Mouse (Mus musculus) stomach, embryonic 15.5 days (tissue): ENCODE measurements around the gene Rfng. TPM values are rescaled to one million over a fixed set of nuclear protein-coding genes. Genes with fewer than 3 reads are reported as not detected.

Experiments
- ATAC-seq: fragments of 200-750 bp; cut with Nextera tagmentation; 2 replicates; pipeline ENCODE4 v1.8.0; 2017; ENCODE audit warnings: low read depth, moderate number of reproducible peaks, moderate TSS enrichment; ENCODE audit not compliant: insufficient read depth, low FRiP score
- H3K27ac ChIP-seq: fragments of 300-500 bp; sonication (generic); 2 replicates; pipeline ENCODE4 v1.5.1; 2015; ENCODE audit warnings: mild to moderate bottlenecking, inconsistent platforms
- H3K27me3 ChIP-seq: fragments of 300-500 bp; sonication (generic); replicated peaks from 2 replicates; pipeline ENCODE4 v1.6.1; 2015; ENCODE audit warnings: inconsistent platforms
- H3K36me3 ChIP-seq: fragments of 300-500 bp; sonication (generic); 2 replicates; pipeline ENCODE4 v1.6.1; 2015; ENCODE audit warnings: inconsistent platforms
- H3K4me1 ChIP-seq: fragments of 300-500 bp; sonication (generic); 2 replicates; pipeline ENCODE4 v1.6.1; 2015; ENCODE audit warnings: inconsistent platforms
- H3K4me2 ChIP-seq: fragments of 300-500 bp; sonication (generic); 2 replicates; pipeline ENCODE4 v1.6.1; 2015; ENCODE audit warnings: mild to moderate bottlenecking, inconsistent platforms
- H3K4me3 ChIP-seq: fragments of 300-500 bp; sonication (generic); replicated peaks from 2 replicates; pipeline ENCODE4 v1.5.1; 2015; ENCODE audit warnings: inconsistent platforms
- H3K9ac ChIP-seq: fragments of 300-500 bp; sonication (generic); 2 replicates; pipeline ENCODE4 v1.6.1; 2015; ENCODE audit warnings: inconsistent platforms
- H3K9me3 ChIP-seq: fragments of 300-500 bp; sonication (generic); 2 replicates; pipeline ENCODE4 v1.6.1; 2016; ENCODE audit warnings: inconsistent platforms
- WGBS: fragments of 180-500 bp; shearing (Covaris S2); methylation state at CpG from one replicate; pipeline ENCODE4 v1.1.7; 2015; 5-methylcytosine and 5-hydroxymethylcytosine counted together
- polyA plus RNA-seq: library from polyadenylated mRNA; unstranded; fragments of >200 nt; fragmentation: Nextera tagmentation; extraction: Ambion mirVana; gene quantifications from 2 replicates; pipeline ENCODE4 v1.2.1, GENCODE M21; 2015

Gene Rfng
- polyA plus RNA-seq, 1 experiment from 2014 or later, result 35.8 TPM

- Histone ChIP-seq H3K9ac (peak overlapping the region; percentile 91), H3K27me3 (no peaks in the 10 kb centered on the region), H3K36me3 (peaks cover 29% of the 10 kb centered on the region), H3K4me3 (peak overlapping the region; percentile 84), H3K27ac (peak overlapping the region; percentile 95), H3K4me1 (peaks cover 29% of the 10 kb centered on the region), H3K4me2 (peak overlapping the region; percentile 80), H3K9me3 (no peaks in the 10 kb centered on the region)
- under 1% methylated on average over 40 of the region's 40 CpGs for WGBS
- peak; percentile 25 for ATAC-seq
Observed at GRCm38 (mm10) chr11:120823551-120823947, 39.5 kb upstream of the Rfng start.

DNA sequence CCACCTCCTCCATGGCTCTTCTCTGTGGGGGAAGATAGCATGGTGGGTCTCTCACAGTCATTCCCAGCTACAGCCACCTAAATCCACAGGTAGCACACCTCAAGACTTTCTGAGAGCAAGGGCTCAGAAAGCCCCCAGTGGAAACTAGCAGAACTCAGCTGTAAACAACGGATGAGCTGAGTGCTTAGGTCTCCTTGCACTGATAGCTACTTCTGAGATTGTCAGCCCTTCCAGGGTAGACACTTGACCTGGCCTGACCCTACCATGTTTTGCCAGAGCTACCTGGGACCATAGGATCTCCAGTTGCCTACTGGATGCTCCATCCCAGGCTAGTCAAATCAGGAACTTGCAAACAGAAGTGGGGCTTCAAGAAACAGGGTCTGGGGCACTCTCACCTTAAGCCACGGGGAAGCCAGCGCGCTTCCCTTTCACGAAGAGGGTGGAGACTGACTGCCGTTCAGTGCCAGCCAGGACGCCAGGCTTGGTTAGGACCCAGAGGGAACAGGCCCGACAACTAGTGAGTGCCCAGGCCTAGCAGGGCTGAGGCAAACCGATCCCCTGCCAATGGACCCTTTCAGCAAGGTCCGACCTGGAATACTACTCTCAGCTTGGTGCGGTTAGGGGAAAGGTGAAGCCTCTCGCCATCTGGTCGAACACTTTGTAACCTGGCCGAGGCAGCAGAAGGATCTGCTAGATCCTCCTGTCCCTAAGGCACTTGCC, 39.0 kb upstream of the Rfng start:
- Histone ChIP-seq H3K9me3 (no peaks in the 10 kb centered on the region), H3K27me3 (no peaks in the 10 kb centered on the region), H3K4me3 (peak overlapping the region; percentile 84), H3K9ac (peak overlapping the region; percentile 91), H3K36me3 (peaks cover 34% of the 10 kb centered on the region), H3K27ac (peak overlapping the region; percentile 95), H3K4me1 (peaks cover 29% of the 10 kb centered on the region), H3K4me2 (peak overlapping the region; percentile 80)
- WGBS, result under 1% methylated on average over 14 of the region's 14 CpGs
- no peak for ATAC-seq

- H3K27ac ChIP-seq, result peak overlapping the region; percentile 95; the same call in 1 of the 2 replicates
- H3K9ac ChIP-seq, result peak overlapping the region; percentile 91; the same call in 1 of the 2 replicates
- no peaks in the 10 kb centered on the region for H3K9me3 ChIP-seq
- 47% methylated on average over 4 of the region's 4 CpGs for WGBS
- peak overlapping the region; percentile 80 for H3K4me2 ChIP-seq
- H3K4me3 ChIP-seq, result peak overlapping the region; percentile 84
- H3K4me1 ChIP-seq, result peaks cover 29% of the 10 kb centered on the region
- peaks cover 41% of the 10 kb centered on the region for H3K36me3 ChIP-seq
- no peak for ATAC-seq
- no peaks in the 10 kb centered on the region for H3K27me3 ChIP-seq
Observed at GRCm38 (mm10) chr11:120822321-120822720, 38.3 kb upstream of the Rfng start.

- Histone ChIP-seq H3K36me3 (peaks cover 51% of the 10 kb centered on the region), H3K4me1 (peaks cover 29% of the 10 kb centered on the region), H3K9me3 (no peaks in the 10 kb centered on the region), H3K27ac (no peak overlapping the region), H3K4me2 (peak overlapping the region; percentile 80), H3K4me3 (peak overlapping the region; percentile 84), H3K9ac (0 out of 2 replicates have a peak overlapping the region, but pooled peaks have one; percentile 12), H3K27me3 (no peaks in the 10 kb centered on the region)
- 75% methylated on average over 14 of the region's 14 CpGs for WGBS
- no peak for ATAC-seq
Observed at GRCm38 (mm10) chr11:120821076-120821922, 37.3 kb upstream of the Rfng start.

- ATAC-seq, result no peak
- Histone ChIP-seq H3K36me3 (peaks cover 59% of the 10 kb centered on the region), H3K9me3 (no peaks in the 10 kb centered on the region), H3K27ac (no peak overlapping the region), H3K4me2 (no peak overlapping the region), H3K27me3 (no peaks in the 10 kb centered on the region), H3K4me3 (no peak overlapping the region), H3K4me1 (peaks cover 27% of the 10 kb centered on the region), H3K9ac (no peak overlapping the region)
- 93% methylated on average over 14 of the region's 14 CpGs for WGBS
Observed at GRCm38 (mm10) chr11:120820546-120820945, 36.5 kb upstream of the Rfng start.

GRCm38 (mm10) chr11:120819556-120819955, 35.5 kb upstream of the Rfng start:
- Histone ChIP-seq H3K9ac (no peak overlapping the region), H3K9me3 (no peaks in the 10 kb centered on the region), H3K36me3 (peaks cover 67% of the 10 kb centered on the region), H3K4me2 (no peak overlapping the region), H3K4me1 (peaks cover 20% of the 10 kb centered on the region), H3K4me3 (no peak overlapping the region), H3K27me3 (no peaks in the 10 kb centered on the region), H3K27ac (no peak overlapping the region)
- ATAC-seq, result no peak
- WGBS, result 93% methylated on average over 6 of the region's 6 CpGs

GRCm38 (mm10) chr11:120818251-120818650, 34.2 kb upstream of the Rfng start:
- Histone ChIP-seq H3K27me3 (no peaks in the 10 kb centered on the region), H3K4me2 (no peak overlapping the region), H3K36me3 (peaks cover 80% of the 10 kb centered on the region), H3K9me3 (no peaks in the 10 kb centered on the region), H3K4me3 (no peak overlapping the region), H3K9ac (no peak overlapping the region), H3K27ac (no peak overlapping the region), H3K4me1 (peaks cover 20% of the 10 kb centered on the region)
- 94% methylated on average over 13 of the region's 13 CpGs for WGBS
- no peak for ATAC-seq

DNA sequence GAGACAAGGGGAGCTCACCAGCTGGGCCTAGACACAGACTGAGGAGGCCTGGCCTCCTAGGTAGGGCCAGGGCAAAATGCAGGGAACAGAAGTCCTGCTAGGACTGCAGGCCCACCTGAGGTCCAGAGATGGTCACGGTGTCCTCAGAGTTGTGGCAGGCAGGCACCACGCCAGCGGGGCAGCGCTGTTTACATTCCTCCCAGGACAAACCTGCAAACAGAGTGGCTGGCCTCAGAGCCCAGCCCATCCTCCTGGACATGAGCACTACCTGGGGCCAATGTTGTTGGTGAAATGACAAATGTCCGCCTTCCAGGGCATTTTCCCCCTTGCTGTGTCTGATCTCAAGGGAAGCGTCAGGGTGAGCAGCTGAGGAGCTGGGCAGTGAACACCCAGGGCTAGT, 33.4 kb upstream of the Rfng start:
- Histone ChIP-seq H3K27ac (no peak overlapping the region), H3K27me3 (no peaks in the 10 kb centered on the region), H3K9me3 (no peaks in the 10 kb centered on the region), H3K4me2 (no peak overlapping the region), H3K4me1 (peaks cover 15% of the 10 kb centered on the region), H3K9ac (no peak overlapping the region), H3K4me3 (no peak overlapping the region), H3K36me3 (peaks cover 89% of the 10 kb centered on the region)
- no peak for ATAC-seq
- WGBS, result 78% methylated on average over 6 of the region's 6 CpGs

DNA sequence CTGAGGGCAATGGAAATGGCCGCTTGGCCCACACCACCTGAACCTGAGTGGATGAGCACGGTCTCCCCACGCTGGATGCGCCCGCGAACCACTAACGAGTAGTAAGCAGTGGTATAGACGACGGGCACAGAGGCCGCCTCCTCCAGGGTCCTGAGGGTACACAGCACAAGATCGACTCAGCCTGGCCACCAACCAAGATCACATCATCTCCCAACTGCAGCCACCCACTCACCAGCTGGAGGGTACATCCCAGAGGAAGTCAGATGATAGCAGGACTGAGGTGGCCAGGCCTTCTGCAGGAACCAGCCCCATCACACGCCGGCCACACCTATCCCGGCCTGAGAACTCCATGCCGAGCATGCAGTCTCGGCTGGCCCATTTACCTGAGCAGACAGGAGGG, 28.1 kb upstream of the Rfng start:
- H3K9me3 ChIP-seq, result no peaks in the 10 kb centered on the region
- no peaks in the 10 kb centered on the region for H3K4me1 ChIP-seq
- no peak for ATAC-seq
- H3K4me2 ChIP-seq, result no peak overlapping the region
- H3K4me3 ChIP-seq, result no peak overlapping the region
- WGBS, result 94% methylated on average over 16 of the region's 16 CpGs
- H3K36me3 ChIP-seq, result peaks cover 98% of the 10 kb centered on the region
- no peak overlapping the region for H3K27ac ChIP-seq
- H3K9ac ChIP-seq, result no peak overlapping the region
- no peaks in the 10 kb centered on the region for H3K27me3 ChIP-seq

DNA sequence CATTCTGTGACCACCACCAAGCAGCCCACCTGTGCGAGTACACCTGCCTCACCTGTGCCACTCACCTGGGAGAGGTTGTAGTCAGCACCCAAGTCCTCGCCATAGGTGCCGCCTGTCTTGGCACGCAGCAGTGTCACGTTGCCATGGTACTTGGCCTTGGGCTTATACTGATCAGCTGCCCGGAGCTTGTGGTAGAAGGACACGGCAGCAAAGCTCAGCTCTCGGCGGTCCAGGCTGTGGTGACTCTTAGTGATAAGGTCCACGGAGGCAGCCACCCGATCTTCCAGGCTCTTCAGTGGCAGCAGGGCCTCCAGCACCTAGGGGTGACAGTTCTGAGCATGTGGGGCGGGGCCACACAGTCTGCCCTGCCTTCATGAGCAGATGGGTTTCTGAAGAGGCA, 24.0 kb upstream of the Rfng start:
- no peak overlapping the region for H3K4me3 ChIP-seq

DNA sequence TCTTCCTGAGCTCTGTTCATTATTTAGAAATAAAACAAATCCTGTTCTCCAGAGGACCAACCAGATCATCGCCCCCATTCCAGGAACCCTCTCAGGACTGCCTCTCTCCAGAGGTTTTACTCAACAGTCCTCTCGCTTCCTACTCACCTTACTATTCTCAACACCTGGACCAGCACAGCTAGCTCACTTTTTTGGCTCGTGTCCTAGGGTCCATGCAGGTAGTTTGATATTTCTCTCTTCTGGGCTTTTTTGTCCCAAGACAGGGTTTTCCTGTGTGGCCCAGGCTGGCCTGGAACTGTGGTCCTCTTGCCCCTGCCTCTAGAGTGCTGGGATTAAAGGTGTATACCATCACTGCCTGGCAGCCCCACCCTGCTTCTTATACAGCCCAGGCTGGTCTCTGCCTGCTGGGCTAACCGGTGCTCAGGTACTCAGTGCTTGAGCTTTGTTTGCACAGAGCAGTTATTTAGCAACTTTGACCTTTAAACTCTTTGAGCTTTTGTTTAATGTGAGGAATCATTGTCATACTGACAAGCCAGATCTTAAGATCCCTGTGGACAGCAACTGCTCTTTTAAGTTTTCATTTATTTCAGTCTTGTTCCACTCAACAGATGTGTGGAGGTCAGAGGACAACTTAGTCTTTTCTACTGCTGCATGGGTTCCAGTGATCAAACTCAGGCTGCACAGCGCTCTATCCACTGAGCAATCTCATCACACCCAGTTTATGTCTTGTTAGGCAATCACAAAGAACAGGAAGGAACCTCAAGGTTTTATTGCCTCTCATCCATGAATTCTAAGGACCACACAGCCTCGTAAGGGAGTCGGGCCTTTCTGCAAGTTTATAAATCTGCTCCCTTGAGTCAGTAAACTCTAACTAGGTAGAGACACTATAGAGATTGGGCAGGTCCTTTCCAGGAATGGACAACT, 21.6 kb upstream of the Rfng start:
- no peaks in the 10 kb centered on the region for H3K27me3 ChIP-seq
- H3K36me3 ChIP-seq, result peaks cover 57% of the 10 kb centered on the region
- no peak overlapping the region for H3K27ac ChIP-seq
- ATAC-seq, result no peak
- H3K4me1 ChIP-seq, result no peaks in the 10 kb centered on the region
- 79% methylated on average over 7 of the region's 7 CpGs for WGBS
- no peak overlapping the region for H3K4me3 ChIP-seq
- no peak overlapping the region for H3K4me2 ChIP-seq
- H3K9me3 ChIP-seq, result no peaks in the 10 kb centered on the region
- no peak overlapping the region for H3K9ac ChIP-seq

More for the DNA sequence above, 24.0 kb upstream of the Rfng start:
- Histone ChIP-seq H3K27ac (no peak overlapping the region), H3K9me3 (no peaks in the 10 kb centered on the region), H3K4me2 (no peak overlapping the region), H3K36me3 (peaks cover 81% of the 10 kb centered on the region), H3K4me1 (no peaks in the 10 kb centered on the region), H3K9ac (no peak overlapping the region), H3K27me3 (no peaks in the 10 kb centered on the region)
- WGBS, result 92% methylated on average over 12 of the region's 12 CpGs
- ATAC-seq, result no peak
